Mouse (Mus musculus): ENCODE measurements at regions not wholly inside any gene's neighbourhood (a gene's known extent, or its start where the extent isn't known, plus 50 kb on each side); places are given as distances from the start of the nearest gene placed in this dataset.

DNA sequence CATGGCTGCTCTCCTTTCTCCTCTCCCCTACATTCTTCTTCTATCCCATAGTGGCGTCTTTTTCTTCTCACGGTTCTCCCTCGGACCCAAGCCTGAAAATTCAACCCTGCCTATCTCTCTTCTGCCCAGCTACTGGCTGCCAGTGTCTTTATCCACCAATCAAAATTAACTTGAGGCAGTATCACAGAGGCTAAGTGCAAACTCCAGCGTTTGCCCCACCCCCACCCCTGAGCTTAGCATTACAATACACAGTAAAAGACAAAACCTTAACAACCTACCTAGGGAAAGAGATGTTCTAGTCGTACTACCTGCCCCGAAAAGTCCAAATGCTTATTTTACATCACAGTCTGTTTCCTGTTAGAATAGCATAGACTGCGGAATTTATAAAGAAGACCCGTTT lies 93.2 kb downstream of the Arl4c start:
- TF ChIP-seq HCFC1 (IDR thresholded peaks at IDR 0.05; ENCODE audit: borderline replicate concordance, insufficient read depth, low read length) (no peak), ZNF384 (IDR thresholded peaks at IDR 0.05; ENCODE audit: low read depth, low read length) (no peak)

Data from ES-E14 (cell line).